Mouse (Mus musculus) Patski (cell line): ENCODE measurements around the gene Rbm20. TPM values are rescaled to one million over a fixed set of nuclear protein-coding genes. Genes with fewer than 3 reads are reported as not detected.
A peak's percentile ranks its signal among the peaks of the same experiment; 100 is the strongest.

Source experiments
- ATAC-seq: fragments of 100-300 bp; one replicate; pipeline ENCODE4 v1.8.0; 2021
- CTCF ChIA-PET: fragments of 350-600 bp; sonication (Branson Sonifier 250); formaldehyde crosslinking; loops from one replicate; lab custom pipeline; 2022; ENCODE audit warnings: inconsistent platforms; lab: Charles Lee
- POLR2A ChIA-PET: fragments of 350-600 bp; sonication (Branson Sonifier 250); formaldehyde crosslinking; loops from one replicate; lab custom pipeline; 2022; ENCODE audit warnings: antibody characterized with exemption, inconsistent platforms; lab: Charles Lee
- DNase-seq: peaks from one replicate; pipeline ENCODE4 v3.0.0-alpha.2; 2011; ENCODE audit warnings: low read depth, low spot score
- H3K27me3 ChIP-seq: fragments of 371-371 bp; one replicate; pipeline ENCODE4 v1.5.1; 2021
- CTCF ChIP-seq: fragments of 100-300 bp; IDR thresholded peaks from one replicate; pipeline ENCODE4 v1.5.1; 2021
- in situ Hi-C: fragments of 300-500 bp; cut with MboI; formaldehyde crosslinking; loops from 3 replicates; pipeline ENCODE4 v1.11.1; 2018; ENCODE audit warnings: low pct_unique_long_range_greater_than_20kb, mixed read lengths
- polyA plus RNA-seq: library from polyadenylated mRNA; unstranded; gene quantifications from one replicate; pipeline ENCODE4 v1.2.3, GENCODE M21; 2021

The Rbm20 gene
- polyA plus RNA-seq, 1 experiment from 2014 or later, result 0.72 TPM

DNA sequence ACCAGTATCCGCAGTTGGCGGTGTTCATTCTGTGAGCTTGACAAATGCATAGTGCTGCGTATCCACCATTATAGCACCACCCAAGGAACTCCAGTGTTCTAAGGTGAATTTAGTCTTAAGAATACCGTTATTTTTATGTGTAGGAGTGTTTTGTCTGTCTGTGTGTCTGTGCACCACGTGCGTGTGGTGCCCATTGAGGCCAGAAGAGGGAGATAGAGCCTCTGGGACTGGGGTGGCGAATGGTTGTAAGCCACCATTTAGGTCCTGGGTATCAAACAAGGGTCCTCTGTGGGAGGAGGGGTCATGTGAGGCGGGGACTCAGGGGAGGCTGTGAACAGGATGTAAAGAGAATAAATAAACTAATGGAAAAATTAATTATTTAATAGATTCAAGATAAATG lies 72.2 kb downstream of the Rbm20 start:
- no peak for ATAC-seq
- TF ChIP-seq CTCF, result no peak
- ChIA-PET CTCF (interaction anchor here (1.0 to 1.8 kb wide), 2 partner anchors 10 kb away, joined by 3 to 5 read pairs; no protein-coding TSS in a partner anchor), POLR2A (interaction anchor here (0.6 to 0.9 kb wide), 3 partner anchors 8 to 296 kb away, joined by 3 read pairs; no protein-coding TSS in a partner anchor)
- no peak for DNase-seq
- in situ Hi-C loops, result no loop called here
- H3K27me3 ChIP-seq, result no peaks in the 10 kb centered on the region

DNA sequence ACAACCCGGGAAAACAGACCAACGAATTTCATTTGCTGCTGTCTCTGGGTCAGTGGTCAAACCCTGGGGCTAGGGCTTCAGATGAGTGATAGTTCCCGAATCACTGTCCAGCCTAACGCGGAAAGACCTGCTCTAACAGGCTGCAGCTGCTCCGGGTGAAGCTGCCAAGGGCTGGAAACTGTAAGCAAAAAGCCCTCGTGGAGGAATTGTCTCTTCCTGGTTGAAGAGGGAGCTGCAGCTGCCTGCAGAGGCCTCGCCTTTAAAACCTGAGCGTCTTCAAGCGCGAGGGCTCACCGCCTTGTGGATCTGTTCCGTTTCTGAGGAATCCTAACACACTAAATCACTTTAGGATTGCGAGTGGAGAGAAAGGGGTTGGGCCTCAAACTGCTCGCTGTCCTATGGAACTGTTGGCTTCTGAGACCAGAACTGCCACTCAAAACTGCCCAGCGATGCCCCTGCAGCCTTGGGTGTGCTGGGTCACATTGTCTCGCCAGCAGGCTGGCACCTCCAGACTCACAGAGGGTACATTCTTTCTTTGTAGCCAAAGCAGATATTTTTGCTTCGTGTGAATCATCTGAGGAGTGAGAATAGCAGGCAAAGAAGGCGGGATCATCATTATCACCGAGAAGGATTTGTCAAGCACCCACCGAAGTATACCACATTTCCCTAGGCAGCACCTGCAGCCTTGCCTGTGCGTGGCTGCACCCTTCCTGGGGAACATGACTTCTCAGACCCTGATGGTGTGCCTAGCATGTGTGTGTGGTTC lies 74.5 kb downstream of the Rbm20 start:
- ChIA-PET CTCF (interaction anchor here (1.0 kb wide), 1 partner anchor 179 kb away, joined by 3 read pairs; no protein-coding TSS in a partner anchor), POLR2A (no interaction called here)
- in situ Hi-C loops, result loop anchor here (25.0 kb wide), 2 partner anchors 364 to 1311 kb away; partner anchors contain the start of gene Smndc1
- TF ChIP-seq CTCF, result no peak
- no peaks in the 10 kb centered on the region for H3K27me3 ChIP-seq
- no peak for ATAC-seq
- DNase-seq, result no peak

DNA sequence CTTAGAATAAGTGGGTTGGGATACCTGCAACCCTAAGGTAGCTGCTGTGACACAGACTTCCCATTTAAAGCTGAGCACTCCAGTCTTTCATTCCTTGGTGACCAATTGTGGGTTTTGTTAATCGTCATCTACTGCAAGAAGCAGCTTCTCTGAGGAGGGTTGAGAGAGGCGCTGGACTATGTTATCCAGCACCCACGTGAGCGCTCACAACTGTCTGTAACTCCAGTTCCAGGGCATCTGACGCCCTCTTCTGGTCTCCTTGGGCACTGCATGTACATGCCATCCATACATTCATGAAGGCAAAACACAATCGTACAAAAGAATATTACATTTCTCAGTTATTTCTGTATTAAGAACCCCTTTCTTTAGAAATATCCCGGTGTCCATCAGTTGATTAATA lies 75.9 kb downstream of the Rbm20 start:
- H3K27me3 ChIP-seq, result no peaks in the 10 kb centered on the region
- in situ Hi-C loops, result loop anchor here (25.0 kb wide), 2 partner anchors 366 to 1309 kb away; partner anchors contain the start of gene Smndc1
- POLR2A ChIA-PET, result no interaction called here
- CTCF ChIA-PET, result interaction anchor here (1.0 to 2.2 kb wide), 5 partner anchors 9 to 177 kb away, joined by 3 to 11 read pairs (median 4); no protein-coding TSS in a partner anchor
- DNase-seq (no peak), ATAC-seq (no peak)
- peak; percentile 60 for TF ChIP-seq CTCF

DNA sequence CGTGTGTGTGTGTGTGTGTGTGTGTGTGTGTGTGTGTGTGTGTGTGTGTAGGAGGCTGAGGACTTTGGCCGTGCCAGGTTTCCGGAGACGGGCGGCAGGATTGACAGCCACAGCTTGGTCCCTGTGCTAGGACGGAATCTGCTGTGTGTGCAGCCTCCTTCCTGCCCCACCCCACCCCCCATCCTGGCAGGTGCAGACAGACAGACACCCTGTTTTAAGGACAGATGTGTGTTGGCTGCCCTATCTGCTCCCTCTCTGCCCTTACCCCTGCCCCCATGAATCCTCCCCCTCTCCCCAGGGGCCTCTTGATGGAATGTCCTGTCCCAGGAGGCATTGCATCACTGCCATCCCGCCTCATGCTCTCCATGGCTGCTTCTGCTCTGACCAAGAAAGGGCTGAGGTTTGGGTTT lies 77.3 kb downstream of the Rbm20 start:
- in situ Hi-C loops, result loop anchor here (25.0 kb wide), 2 partner anchors 367 to 1308 kb away; partner anchors contain the start of gene Smndc1
- POLR2A ChIA-PET, result interaction anchor here (0.7 to 0.9 kb wide), 2 partner anchors 9 to 12 kb away, joined by 3 to 4 read pairs; no protein-coding TSS in a partner anchor
- CTCF ChIA-PET, result interaction anchor here (1.0 to 2.2 kb wide), 4 partner anchors 9 to 105 kb away, joined by 3 to 11 read pairs (median 6); no protein-coding TSS in a partner anchor
- H3K27me3 ChIP-seq, result no peaks in the 10 kb centered on the region
- DNase-seq, result no peak
- peak; percentile 65 for ATAC-seq
- TF ChIP-seq CTCF, result no peak

DNA sequence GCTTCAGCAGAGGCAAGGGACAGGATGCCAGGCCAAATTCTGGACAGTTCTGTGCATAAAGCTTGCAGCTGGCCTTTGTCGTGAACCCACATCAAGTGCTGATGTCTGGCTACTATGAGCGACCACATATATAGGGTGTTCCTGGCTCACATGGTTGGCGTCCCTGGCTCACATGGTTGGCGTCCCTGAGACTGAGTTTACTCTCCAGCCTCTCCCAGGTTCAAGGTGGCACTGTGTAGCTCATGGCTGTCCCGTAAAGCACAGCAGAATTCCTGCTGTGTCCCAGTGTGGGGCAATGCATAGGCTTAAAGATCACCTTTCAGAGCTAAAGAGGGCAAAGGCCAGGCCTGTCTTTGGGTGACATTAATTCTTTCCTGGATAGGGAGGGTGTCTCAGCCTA lies 78.2 kb downstream of the Rbm20 start:
- ATAC-seq (no peak), DNase-seq (no peak)
- ChIA-PET POLR2A (no interaction called here), CTCF (interaction anchor here (1.6 kb wide), 1 partner anchor 12 kb away, joined by 3 read pairs; no protein-coding TSS in a partner anchor)
- H3K27me3 ChIP-seq, result no peaks in the 10 kb centered on the region
- in situ Hi-C loops, result loop anchor here (25.0 kb wide), 2 partner anchors 368 to 1307 kb away; partner anchors contain the start of gene Smndc1
- no peak for TF ChIP-seq CTCF

DNA sequence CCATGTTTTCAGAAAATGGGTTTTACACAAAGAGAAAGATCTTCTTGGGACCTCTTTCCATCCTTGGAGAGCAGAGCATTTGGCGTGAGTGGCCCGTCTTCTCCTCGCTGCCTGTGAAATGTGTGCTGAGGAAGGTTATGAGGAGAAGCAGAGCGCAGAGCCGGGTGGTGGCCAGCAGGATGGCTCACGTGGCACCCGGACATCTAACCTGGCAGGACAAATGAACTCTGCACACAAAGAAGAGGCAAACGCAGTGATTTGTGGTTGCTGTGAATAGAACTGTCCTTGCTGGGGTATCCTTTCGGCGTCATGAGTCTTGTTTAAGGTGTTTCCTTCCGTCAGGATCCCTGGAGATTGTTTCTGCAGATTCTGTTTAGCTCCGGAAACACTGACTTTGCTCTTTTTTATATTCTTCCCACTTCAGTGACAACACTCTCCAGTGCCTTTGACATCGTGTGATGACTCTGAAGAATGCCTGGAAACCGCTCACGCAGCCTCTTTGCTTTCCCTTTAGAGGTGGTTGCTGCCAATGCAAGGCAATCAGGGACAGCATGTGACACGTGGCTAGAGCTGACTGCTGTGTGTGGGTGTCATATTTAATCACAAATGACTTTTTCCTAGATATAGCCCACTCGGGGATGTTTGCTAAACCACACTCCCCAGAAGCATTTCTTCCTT lies 80.5 kb downstream of the Rbm20 start:
- TF ChIP-seq CTCF, result no peak
- CTCF ChIA-PET, result no interaction called here
- POLR2A ChIA-PET, result no interaction called here
- in situ Hi-C loops, result loop anchor here (25.0 kb wide), 2 partner anchors 370 to 1305 kb away; partner anchors contain the start of gene Smndc1
- DNase-seq (no peak), ATAC-seq (no peak)
- no peaks in the 10 kb centered on the region for H3K27me3 ChIP-seq

DNA sequence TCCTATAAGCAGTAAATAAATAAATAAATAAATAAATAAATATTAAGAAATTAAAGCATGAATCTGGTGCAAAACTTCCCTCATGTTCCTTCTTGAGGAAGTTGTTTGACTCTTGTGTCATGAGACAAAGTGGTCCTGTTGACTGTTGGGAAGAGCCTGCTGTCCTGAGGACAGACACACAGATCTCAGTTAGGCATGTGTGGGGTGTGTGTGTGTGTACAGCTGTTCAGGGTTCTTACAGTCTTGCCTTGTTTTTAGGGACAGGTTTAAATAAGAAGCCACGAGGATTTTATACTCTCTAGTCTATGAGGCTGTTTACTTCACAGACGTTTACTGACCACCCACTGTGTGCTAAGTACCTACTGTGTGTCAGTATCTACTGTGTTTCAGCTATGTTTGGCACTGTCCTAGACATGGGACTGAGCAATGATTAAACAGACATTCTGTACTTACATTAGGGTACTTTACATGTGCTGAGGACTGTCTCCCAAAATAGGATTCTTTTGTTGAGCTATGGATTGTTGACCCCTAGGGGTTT lies 81.8 kb downstream of the Rbm20 start:
- ATAC-seq (no peak), DNase-seq (no peak)
- no peaks in the 10 kb centered on the region for H3K27me3 ChIP-seq
- CTCF ChIA-PET, result interaction anchor here (0.7 to 2.0 kb wide), 4 partner anchors 9 to 165 kb away, joined by 3 to 9 read pairs (median 4); no protein-coding TSS in a partner anchor
- POLR2A ChIA-PET, result no interaction called here
- in situ Hi-C loops, result loop anchor here (25.0 kb wide), 2 partner anchors 372 to 1303 kb away; partner anchors contain the start of gene Smndc1
- no peak for TF ChIP-seq CTCF

DNA sequence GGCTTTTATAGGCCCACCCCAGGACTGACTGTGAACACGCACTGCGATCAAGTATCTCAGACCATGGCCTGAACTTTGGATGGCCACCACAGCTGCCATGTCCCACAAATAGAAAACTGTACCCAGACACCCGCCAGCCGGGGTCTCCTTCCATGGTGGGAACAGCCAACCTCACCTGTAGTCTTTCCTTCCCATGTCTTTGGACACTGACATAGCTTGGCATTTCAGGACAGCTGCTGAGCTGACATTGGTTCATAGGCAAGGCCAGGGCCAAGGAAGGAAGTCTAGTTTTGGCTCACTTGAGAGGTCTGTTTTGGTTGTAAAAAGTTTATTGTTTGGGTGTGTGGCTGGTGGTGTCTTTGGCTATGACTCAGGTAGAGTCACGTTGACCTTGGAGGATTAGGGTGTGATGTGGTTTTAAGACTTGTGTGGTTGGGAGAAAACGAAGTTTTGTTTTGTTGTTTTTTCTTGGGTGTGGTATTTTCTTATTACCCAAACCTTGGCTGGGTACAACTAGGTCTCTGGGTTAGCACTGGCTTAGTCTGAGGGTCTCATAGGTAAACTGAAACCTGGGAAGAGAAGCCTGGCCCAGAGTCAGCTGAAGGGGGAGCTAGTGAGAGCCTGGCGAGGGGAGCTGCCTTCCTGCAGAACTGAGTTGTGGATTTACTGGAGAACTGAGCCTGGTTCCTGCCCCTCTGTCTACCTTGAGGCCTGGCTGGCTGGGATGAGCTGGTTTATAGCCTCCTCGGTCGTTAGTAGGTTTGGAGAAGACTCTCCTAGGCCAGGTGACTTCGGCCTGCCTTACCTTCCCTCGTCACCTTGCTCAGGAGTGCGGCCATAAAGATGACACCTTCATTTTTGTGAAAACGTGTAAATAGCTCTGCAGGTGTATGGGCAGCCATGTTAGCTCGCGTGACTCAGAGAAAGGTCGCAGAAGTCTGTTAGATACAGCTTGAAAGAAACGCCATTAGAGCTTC lies 83.3 kb downstream of the Rbm20 start:
- ChIA-PET POLR2A (interaction anchor here (0.6 kb wide), 1 partner anchor 111 kb away, joined by 3 read pairs; no protein-coding TSS in a partner anchor), CTCF (interaction anchor here (0.8 to 5.0 kb wide), 9 partner anchors 9 to 164 kb away, joined by 3 to 41 read pairs (median 4); no protein-coding TSS in a partner anchor)
- in situ Hi-C loops, result loop anchor here (5.0 to 25.0 kb wide), 5 partner anchors 108 to 1302 kb away; partner anchors contain the start of gene Smndc1
- peak; percentile 34 for TF ChIP-seq CTCF
- no peaks in the 10 kb centered on the region for H3K27me3 ChIP-seq
- DNase-seq, result no peak
- no peak for ATAC-seq
